Mouse (Mus musculus): ENCODE data around the gene Rapgef6. TPM values are rescaled to one million over a fixed set of nuclear protein-coding genes. Genes with fewer than 3 reads are reported as not detected.

Rapgef6 gene
- total RNA-seq, 2 experiments from 2014 or later = 29.7 to 34.0 TPM

GRCm38 (mm10) chr11:54736903-54737302 is 214.3 kb downstream of the Rapgef6 start:
- no peak for DNase-seq

GRCm38 (mm10) chr11:54739012-54739750 is 216.5 kb downstream of the Rapgef6 start:
- no peak for DNase-seq

GRCm38 (mm10) chr11:54741330-54741729 is 218.7 kb downstream of the Rapgef6 start:
- DNase-seq = no peak

- DNase-seq = no peak
Observed at GRCm38 (mm10) chr11:54744231-54744630, 221.6 kb downstream of the Rapgef6 start.

Small RNA genes within 50 kb of the gene (microRNA-seq; reads per million reads assigned to microRNA genes)
- gene Gm26116 = 0 reads per million in 2 experiments

Other genes with a start within 250 kb of the Rapgef6 start
- gene Acsl6, start 219.0 kb upstream of the Rapgef6 start, total RNA-seq (2021) = 1 to 10 TPM in 1 of 2 experiments, under 1 TPM in 1; 0.50 to 1.2 TPM
- not detected for gene Meikin, start 152.2 kb upstream of the Rapgef6 start, total RNA-seq (2021)
- 10 to 100 TPM; 26.1 to 26.3 TPM for gene Fnip1, start 84.6 kb upstream of the Rapgef6 start, total RNA-seq (2021)

All from heart, postnatal 4 days (tissue).